Mouse (Mus musculus) spleen, postnatal 36 days (tissue): ENCODE results near the gene BC048671.

Experiments used
- DNase-seq, 2 experiments: peaks; one replicate each; pipeline ENCODE4 v3.0.0; 2022; ENCODE audit warnings: low spot score in 2 of 2, mixed read lengths in 1 of 2

The BC048671 gene

DNA sequence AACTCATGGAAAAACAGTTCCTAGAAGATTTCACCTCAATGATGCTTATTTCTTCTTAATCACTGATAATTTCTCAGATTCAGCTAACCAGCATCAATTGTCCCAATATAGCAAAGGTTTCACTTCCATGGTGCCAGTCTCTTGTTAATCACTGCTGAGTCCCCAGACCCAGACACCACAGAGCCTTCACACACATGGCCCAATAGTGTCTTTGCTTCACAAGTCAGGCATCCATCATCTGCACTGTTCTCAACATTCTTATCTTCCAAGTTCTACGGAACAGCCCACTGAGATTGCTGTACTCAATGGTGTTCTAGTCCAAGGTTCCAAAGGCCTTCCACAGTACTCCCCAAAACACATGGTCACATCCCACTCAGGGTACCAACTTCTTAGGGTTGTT is at the start of gene BC048671:
Gene BC048671 (plus strand): TSS at position 301 of the 400 bp plus-strand sequence.
- DNase-seq, result no peak

DNA sequence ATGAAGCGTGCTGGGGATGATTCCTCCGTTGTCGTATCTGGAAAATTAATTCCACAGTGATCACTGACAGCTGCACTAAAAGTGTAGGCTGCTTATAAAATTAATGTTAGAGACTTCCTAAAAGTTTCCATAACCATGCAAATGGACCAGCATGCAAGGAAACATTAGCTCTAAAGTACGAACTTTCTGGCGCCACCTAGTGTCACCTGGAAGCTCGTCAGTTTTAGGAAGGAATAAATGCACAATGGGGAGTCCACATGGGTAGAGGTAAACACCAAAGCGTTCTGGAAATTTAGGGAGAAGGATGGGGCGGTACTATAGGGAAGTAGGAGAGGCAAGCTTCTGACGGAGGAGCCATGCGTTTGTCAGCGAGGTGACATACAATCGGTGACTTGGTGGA is 12.8 kb upstream of the BC048671 start:
- no peak for DNase-seq

DNA sequence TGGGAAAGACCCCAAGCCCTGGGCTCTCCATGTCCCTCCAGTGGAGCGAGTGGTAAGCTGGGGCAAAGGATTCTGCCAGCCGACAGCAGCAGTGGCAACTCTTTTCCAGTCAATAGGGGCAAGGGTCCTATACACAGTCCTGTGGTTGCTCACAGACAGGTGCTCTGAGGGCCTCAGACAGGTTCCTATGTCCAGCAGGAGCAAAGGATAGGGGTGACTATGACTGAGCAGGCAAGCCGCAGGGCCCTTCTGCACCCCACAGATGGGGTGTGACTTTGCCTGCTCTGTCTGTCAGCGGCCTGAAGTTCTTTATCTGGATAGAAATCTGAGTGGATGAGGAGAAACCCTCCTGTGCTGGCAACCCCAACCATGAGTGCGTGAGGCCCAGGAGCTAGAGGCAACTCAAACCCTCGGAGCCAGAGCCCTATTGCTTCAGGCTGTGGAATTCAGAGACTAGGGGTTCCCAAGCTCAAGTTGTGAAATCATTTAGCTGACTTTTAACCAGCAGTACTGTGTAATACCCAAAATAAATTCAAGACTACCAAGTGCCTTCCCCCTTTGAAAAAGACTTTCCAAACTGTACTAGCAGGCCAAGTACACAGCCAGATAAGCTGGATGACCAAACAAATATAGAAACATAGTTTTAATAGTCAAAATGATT is 5.4 kb downstream of the BC048671 start:
- no peak for DNase-seq

DNA sequence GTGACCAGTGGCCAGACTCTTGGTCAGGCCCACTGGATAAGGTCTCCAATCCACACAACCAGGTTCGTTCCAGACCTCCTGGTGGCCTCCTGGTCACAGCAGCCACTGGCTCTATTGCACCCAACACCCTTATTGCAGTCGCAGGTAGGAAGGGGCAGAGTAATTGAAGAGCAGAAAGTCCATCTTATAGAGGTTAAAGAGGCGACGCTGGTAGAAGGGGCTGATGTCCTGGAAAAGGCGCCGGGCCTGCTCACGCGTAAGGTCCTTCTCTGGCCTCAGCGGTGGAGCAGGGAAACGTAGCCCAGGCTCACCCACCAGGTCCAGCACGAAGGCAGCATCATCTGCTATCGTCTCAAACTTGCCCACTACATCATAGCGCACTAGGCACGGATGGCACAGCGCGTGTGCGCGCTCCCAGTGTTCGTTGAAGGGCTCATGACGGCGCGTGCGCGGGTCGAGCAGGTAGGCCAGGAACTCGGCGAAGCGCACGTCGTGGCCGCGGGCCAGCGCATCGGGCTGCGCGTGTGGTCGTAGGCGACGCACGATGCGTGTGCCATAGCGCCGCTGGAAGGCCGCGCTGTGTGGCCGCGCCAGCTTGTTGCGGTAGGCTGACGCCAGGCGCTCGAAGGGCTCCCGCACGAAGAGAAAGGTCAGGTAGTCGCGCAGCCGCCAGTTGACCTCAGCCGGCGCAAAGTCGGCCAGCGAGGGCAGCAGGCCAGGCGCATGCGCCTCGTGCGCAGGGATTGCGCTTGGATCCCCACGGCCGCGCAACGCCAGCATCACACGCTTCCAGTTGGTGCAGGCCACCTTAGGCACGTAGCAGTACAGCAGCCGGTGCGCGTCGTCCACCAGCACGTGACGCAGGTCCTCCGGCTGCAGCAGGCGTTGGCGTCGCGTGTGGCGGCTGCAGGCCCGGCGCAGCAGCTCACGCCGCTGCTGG is 8.1 kb downstream of the BC048671 start:
- no peak for DNase-seq

DNA sequence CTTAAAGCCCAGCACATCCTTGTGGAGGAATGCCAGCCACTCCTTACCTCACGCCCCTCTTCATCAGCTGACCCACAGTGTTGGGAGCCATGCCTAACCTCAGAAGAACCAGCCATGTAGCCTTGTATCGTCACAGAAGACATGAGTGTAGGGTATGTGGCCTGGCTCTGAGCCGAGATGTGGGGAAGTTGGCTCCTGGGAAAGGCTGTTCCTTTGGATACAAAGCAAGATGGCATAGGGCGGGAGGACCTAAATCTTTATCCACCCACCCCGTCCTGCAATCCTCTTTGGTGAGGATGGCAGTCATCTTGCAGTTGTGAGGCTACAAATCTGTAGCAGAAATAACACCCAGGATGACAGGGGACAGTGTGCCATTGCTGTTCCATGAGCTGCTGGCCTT is 14.9 kb downstream of the BC048671 start:
- no peak for DNase-seq

DNA sequence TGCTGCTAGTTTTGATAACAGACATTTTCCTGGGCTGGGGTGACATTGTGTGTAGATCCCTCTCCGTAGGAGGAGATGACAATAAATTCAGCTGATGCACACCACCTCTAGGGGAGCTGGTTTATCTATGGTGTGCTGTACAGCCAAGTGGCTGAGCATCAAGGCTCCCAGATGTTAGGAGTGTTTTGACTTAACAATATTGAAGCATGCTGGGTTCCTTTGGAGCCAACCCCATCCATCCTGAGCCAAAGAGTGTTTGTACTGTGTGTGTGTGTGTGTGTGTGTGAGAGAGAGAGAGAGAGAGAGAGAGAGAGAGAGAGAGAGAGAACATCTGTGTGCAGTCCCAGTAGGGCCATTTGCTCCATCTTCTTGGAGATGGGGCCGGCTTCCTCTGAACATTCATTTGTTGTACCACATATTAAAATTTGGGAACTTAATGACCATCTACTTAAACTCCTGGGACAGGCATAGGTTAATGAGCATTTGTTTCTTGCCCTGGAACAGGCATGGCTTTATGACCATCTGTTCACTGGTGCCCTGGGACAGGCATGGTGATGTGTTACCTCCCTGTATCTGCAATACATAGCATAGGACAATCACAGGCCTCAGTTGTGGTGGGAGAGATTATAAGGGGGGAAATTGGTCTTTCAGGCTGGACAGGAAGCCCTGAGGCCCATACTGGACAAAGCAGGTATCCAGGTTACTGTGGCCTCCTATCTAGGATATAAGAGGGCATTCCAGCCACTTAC is 16.7 kb downstream of the BC048671 start:
- no peak for DNase-seq

DNA sequence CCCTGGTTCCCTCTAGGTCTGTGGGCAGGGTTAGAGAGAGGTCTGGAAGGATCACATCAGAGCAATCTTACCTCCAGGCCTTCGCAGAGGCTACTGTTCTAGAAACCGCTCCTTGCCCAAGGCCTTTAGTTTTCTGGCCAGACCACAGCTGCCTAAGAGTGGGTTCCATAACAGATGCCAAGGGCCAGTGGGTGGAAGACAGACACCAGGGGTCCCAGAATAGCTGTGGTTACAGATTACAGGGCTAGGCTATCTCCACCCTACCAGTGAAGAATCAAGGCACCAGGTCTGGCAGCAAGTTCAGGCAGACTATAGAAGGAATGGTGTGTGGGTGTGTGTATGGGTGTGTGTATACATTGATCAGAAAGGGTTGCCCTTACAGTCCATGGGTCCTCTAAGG is 18.0 kb downstream of the BC048671 start:
- DNase-seq, result no peak

DNA sequence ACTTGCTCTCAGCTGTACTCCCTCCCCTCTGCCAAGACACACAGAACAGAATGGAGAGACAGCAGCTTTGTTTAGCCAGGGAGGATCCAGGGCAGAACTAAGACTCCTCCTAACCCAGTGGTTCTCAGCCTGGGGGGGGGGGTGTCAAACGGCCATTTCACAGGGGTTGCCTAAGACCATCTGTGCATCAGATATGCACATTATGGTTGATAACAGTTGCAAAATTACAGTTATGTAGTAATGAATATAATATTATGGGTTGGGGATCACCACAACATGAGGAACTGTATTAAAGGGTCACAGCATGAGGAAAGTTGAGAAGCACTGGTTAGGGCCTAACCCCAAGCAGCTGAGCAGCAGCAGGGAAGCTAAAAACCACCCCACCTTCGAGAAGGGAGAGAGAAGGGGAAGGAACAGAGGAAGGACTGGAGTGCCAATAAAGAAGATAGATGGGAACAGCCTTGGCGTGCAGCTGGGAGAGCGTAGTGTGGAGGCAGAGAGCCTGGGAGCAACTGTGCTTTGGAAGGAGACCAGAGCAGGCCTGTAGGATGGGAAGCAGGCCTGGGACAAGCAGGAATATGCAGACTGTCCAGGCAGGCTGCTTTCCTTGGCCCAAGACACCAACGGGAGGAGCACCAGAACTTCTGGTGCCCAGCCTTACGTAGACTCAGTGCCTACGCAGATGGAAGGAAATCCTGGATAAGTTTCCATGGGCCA is 18.6 kb downstream of the BC048671 start:
- DNase-seq, result no peak

DNA sequence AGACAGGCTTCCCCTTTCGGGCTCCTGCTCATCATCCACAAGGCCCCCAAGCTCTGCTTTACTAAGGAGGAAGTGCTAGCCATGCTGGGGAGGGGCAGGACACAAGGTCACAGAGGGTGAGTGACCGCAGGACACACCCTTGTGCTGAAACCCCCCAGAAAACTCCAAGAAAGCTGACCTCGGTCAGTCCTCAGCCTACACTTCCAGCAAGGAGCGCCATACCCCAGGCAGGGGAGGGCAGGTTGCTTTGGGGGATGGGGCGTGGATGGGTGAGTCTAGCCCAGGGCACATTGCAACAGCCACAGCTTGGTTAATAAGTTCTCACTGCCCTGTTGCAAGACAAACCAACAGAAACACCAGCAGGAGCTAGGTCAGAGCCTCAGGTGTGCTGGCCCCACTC is 19.4 kb downstream of the BC048671 start:
- no peak for DNase-seq

DNA sequence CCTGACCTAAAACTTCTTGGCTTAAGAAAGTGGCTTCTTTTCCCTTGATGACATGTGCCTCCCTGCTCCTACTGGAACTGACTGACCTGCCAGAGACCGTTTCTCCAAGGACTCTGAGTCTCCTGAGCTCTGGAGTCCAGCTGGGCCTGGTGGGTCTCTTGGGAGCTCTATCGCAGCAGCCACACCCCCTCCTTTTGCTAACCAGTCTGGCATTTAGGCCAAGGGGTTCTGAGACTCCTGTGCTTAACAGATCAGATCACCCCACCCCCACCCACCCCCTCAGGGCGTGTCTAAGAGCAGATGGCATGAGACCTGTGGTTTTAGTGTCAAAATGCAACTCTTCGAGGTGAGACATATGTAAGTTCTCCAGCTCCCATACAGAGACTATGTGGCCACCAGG is 20.8 kb downstream of the BC048671 start:
- no peak for DNase-seq

DNA sequence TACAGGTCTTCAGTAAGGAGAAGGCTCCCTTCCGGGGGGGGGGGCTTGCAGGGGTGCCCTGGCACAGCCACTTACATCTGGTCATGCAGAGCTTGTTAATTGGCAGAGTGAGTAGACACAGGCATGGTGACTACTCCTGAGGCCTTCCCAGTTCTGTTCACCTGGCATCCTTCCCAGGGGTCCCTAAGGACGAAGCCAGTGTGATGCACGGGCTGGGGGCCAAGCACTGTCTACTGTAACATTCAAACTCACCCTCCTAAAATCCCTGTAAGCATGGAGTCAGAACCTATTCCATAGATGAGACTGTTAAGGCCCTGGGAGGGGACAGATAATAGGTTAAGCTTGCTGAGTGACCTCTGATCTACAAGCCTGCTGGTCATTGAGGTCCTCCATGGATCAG is 23.0 kb downstream of the BC048671 start:
- no peak for DNase-seq

DNA sequence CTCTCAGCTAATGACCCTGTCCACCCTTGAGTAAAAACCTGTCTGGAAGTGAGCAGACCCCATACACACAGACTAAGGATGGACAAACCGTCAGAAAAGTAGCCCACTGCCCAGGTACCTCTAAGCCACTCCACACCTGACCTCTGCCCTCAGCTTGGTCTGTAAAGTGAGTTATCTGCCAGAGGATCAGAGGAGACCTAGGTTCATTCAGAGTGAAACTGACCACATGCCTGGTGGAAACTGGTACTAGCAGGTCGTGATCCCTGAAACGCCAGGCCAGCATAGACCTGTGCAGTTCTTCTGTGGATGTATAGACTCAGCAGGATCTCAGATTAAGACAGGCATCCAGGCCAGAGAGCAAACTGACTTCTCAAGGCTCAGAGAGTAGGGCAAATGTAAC is 23.4 kb downstream of the BC048671 start:
- DNase-seq, result no peak

DNA sequence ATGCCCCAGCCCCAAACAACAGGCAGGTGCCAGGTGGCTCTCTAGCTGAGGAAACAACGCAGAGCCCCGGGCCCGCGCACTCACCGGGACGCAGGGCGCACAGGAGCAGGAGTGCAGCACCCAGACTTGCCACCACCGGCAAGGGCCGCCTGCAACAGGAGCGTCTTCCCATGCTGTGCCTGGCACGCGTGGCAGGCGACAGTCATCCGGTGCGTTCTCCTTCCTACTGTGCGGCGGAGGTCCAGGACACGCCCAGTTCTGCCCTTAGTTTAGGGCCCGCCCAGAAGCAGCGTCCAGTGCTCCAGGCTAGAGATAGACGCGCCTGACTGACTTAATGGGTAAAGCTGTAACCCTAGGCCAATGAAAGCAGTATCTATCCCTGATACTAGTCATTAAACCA is 24.0 kb downstream of the BC048671 start, which contains the start of gene Chst13:
Gene Chst13 (minus strand): TSS at position 195 of the 400 bp plus-strand sequence.
- no peak for DNase-seq

DNA sequence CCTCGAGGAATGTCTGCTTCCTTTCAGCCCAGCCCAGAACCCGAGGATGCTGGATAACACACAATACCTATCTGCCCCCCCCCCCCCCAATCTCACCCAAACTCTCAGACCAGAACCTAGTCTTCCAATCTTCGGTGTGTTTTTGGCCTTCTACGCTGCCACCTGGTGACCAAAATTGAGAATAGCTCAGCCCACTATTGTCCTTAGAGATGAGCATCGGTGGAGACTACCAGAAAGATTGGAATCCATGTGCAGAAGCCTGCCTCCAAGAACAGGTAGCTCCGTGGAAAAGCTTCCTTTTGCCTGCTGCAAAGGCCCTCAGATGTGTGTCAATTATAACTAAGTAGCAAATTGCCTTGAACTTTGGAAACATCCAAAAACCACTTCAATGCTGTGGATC is 26.7 kb downstream of the BC048671 start:
- DNase-seq, result no peak

DNA sequence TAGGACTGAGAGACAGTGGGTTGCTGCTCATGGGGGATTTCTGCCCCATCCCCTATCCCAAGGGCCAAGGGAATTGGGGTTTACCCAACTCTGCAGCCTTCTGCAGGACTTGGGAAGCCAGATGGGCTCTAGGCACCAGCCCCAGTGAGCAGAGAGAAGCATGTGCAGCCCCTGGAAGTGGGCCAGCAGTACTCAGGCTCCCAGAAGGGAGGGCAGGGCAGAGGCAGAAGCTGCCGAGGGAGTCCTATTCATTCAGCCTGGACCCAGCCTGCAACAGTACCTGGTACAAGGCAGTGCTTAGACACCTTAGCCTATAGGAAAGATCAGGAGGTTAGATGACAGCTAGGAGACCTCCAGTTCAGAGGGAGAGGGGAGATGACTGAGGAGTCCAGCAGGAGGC is 28.9 kb downstream of the BC048671 start:
- DNase-seq, result no peak

DNA sequence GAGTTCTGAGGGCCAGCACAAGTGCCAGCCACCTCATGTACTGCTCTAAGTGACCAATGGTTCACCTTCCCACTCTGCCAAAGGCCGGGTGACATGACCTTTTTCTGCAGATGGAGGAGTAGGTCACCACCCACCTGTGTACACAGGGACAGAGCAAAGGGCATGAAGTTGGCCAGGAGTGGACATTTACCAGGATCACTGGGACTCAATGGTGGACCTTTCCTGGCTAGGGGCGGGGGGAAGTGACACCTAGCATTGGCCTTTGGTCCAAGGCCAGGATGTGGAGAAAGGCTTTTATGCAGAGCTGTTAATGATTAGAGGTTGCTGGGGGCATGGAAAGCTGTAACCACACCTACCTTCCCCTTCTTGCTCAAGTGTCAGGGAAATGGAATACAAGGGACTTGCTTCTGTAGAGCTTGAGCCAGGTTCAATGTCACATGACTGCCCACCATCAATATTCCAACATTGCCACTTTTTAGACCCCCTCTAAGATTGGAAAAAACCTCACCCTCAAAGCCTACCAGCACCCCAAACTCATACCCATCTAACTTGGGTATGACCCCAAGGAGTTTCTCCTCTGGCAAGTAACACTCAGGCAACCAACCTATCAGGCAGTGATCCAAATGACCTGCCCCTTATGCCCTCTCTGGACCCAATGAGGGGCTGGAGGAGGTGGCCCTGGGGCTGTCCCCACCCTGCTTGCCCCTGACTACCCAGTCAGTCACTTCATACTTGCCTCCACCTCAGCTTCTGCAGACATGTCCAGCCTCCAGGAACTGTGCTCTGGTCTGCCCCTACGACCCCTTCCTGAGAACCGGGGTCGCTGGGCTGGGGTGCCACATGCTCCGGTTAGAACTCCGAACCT is 31.8 kb downstream of the BC048671 start, which contains the start of gene Uroc1:
Gene Uroc1 (plus strand): TSS at position 724 of the 865 bp plus-strand sequence.
- no peak for DNase-seq

DNA sequence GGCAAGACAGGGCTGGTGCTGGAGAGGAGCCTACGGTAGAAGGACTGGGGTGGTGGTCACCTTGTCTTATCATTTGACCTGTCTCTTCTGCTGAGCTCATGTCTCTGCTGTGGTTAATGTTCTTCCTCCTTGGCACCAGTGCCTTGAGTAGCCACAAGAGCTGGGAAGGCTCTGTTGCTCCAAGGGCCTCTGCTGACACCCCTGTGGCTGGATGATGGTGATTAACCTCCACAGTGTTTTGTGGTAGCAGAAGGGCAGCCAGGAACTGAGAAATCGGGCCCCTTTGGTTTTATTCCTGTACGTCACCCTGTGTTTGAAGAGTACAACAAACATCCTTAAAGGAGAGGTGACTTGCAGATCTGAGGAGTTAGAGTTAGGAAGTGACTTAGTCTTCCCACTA is 33.2 kb downstream of the BC048671 start:
- DNase-seq, result no peak

DNA sequence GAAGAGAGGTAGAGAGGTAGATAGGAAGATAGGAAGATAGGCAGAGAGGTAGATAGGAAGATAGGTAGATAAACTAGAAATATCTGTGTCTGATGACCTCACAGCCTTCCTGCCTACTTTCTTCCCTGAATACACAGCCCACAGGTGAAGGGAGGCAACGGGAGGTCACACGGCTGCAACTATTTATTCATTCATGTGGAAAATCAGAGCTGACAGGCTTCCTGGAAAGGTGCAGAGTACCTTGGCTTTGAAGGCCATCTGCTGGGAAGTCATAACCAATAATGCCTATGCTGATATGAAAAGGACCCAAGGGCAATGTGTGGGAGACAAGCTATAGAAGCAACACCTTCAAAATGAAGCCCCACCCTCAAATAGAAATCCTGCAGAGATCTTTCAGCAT is 41.3 kb downstream of the BC048671 start:
- DNase-seq, result no peak

DNA sequence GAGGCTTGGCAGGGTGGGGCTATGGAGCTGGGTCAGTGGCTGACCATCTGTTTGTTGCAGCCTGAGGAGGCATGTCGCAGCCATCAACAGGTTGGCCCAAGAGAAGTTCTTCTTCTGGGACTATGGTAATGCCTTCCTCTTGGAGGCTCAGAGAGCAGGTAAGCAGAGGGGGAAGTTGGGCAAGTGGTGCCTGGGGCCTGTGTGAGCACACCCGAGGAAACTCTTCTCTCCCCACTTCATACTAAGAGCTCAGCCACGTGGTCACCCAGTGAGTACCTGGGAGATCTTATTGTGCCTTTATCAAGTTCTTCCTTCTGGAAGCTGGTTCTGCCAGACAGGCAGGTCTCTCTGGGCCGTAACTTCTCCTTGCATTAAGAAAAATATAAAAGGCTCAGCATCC is 46.2 kb downstream of the BC048671 start:
- DNase-seq, result no peak

DNA sequence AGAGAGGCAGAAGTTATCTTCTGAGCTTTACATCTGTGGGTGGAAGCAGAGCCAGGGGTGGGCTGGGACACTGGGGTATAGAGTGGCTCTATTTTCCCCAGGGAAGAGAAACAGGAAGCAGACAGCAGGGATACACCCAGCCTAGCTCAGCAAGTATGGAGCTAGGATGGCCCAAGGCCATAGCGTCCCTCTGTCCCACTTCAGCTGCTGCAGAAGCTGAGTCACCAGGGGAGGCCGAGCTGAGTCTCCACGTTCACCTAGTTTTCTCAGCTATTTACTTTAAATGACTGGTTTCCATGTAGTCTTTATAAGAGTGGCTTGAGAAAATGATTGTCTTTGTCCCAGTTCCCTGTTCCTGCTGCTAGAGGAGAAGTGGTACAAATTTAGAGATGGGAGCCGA is 47.5 kb downstream of the BC048671 start:
- no peak for DNase-seq

DNA sequence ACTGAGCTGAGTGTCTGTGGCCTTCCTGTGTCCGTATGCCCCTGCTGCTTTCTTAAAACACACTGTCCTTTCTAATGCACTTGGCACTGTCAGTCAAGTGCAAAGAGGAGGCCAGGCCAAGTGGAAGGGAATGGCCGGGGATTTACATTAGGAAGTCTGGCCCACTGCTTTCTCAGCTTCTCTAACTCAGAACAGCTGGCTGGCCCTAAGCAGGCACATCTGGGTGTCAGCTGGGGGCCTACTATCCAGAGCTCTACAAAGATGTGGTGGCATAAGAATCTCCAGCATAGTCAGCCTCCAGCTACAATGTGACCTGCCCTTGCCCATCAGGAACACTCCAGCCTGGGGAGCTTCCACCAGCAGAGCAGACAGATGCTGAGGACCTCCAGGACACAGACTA is 49.0 kb downstream of the BC048671 start:
- no peak for DNase-seq
